Mouse (Mus musculus) G1E (cell line): ENCODE data around the gene Ube3b.

Experiments
- CTCF ChIP-seq: IDR thresholded peaks from 2 replicates; pipeline ENCODE4 v1.5.1; 2012; ENCODE audit warnings: low read depth, low read length, inconsistent platforms, mixed read lengths
- GATA1 ChIP-seq: IDR thresholded peaks from 2 replicates; pipeline ENCODE4 v1.6.1; 2012; ENCODE audit warnings: borderline replicate concordance, low read length, inconsistent platforms, mixed read lengths
- GATA2 ChIP-seq: IDR thresholded peaks from 2 replicates; pipeline ENCODE4 v1.6.1; 2012; ENCODE audit warnings: low read depth, low read length, inconsistent platforms, borderline replicate concordance
- POLR2AphosphoS5 ChIP-seq: IDR thresholded peaks from 2 replicates; pipeline ENCODE4 v1.6.1; 2012; ENCODE audit warnings: low read depth, low read length, inconsistent platforms; ENCODE audit not compliant: insufficient replicate concordance

- TF ChIP-seq CTCF (no peak), GATA1 (no peak), GATA2 (no peak), POLR2AphosphoS5 (no peak)
Observed at GRCm38 (mm10) chr5:114369921-114370320, 10.5 kb upstream of the Ube3b start.
